Mouse (Mus musculus) layer of hippocampus, postnatal 14 days (tissue): ENCODE results near the gene Fhl1. TPM values are rescaled to one million over a fixed set of nuclear protein-coding genes. Genes with fewer than 3 reads are reported as not detected.

ENCODE experiments used
- total RNA-seq, 2 experiments: library from RNA; stranded (reverse); gene quantifications; 2 replicates each; pipeline ENCODE4 v1.2.3; 2021

The Fhl1 gene
- total RNA-seq, 2 experiments from 2014 or later, result 108 to 124 TPM

Other genes starting within 250 kb of the Fhl1 start
- gene Gm10477, start 207.0 kb upstream of the Fhl1 start, total RNA-seq, result not detected
- gene Gm648, start 182.2 kb upstream of the Fhl1 start, total RNA-seq, result not detected
- 10 to 100 TPM; 33.5 to 34.1 TPM for gene Mmgt1, start 133.7 kb upstream of the Fhl1 start, total RNA-seq
- gene Slc9a6, start 122.0 kb upstream of the Fhl1 start, total RNA-seq, result 10 to 100 TPM; 87.0 to 87.9 TPM
- not detected for gene Map7d3, start 90.5 kb downstream of the Fhl1 start, total RNA-seq
- gene Adgrg4, start 138.4 kb downstream of the Fhl1 start, total RNA-seq, result not detected